Mouse (Mus musculus): ENCODE measurements at regions not wholly inside any gene's neighbourhood (a gene's known extent, or its start where the extent isn't known, plus 50 kb on each side); places are given as distances from the start of the nearest gene placed in this dataset.

DNA sequence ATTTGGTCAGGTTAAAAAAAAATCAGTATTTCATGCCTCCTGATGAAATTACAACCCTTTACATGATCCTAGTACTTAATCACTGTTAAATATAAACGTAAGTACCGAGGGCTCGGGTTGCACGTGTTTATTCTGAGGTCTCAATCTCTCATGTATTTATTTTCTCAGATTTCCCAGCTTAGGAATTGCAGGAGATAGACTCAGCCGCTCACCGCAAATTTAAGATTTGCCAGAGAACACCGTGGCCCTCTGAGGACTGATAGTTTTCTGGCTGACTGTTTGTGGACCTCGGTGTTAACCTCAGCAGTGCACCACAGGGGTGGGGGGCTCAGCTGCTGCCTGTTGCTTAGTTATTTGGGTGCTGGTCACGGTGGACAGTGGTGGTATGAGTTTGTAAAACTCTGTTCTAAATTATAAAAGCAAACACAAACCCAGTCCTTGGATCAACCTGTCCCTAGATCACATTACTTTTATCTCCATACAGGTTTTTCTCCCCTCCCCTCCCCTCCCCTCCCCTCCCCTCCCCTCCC lies 121.6 kb upstream of the Lrig3 start:
- TF ChIP-seq POLR2A (IDR thresholded peaks at IDR 0.05; ENCODE audit: low read depth, low read length): no peak
- no peak for TF ChIP-seq CTCF (IDR thresholded peaks at IDR 0.05; ENCODE audit: extremely low read depth, insufficient read depth, insufficient read length, insufficient replicate concordance)

Measured in spleen, adult 2 months (tissue).